Mouse (Mus musculus): ENCODE data around the gene Ppp2r3d.

- TF ChIP-seq CTCF (IDR thresholded peaks at IDR 0.05; ENCODE audit: low read depth) (no peak), EP300 (IDR thresholded peaks at IDR 0.05; ENCODE audit: low read depth) (no peak)
Measured at GRCm38 (mm10) chr9:124408564-124408963, 68.1 kb downstream of the Ppp2r3d start.

Measured in heart, postnatal 0 days (tissue).